Mouse (Mus musculus): Measurements from ENCODE around the gene Cyp2b13.
"Not testable (repeated sequence)": the region's sequence is repeated elsewhere in the genome, so short reads cannot be mapped to it uniquely, and the experiment has no call there.

Cyp2b13 gene

DNA sequence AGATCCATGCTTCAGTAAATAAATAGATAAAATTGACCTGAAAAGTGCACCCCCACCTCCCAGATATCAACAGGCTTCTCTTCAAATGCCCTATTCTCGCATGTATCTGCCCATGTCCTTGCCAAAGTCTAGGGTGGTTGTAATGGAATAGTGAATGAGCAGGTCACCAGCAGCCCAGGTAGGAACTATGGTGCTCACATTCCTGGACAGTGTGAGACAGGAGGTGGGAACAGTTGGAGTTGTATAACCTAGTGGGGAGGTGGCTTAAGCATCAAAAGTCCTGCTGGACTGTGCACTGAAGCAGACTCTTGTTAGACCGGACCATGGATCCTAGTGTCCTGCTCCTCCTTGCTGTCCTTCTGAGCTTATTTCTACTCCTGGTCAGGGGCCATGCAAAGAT, at the start of gene Cyp2b13:
TSS of gene Cyp2b13 (plus strand) at position 301 of the 400 bp plus-strand sequence.
- DNase-seq (ENCODE audit: low read depth), result not testable (repeated sequence)

- not testable (repeated sequence) for DNase-seq (ENCODE audit: low read depth)
These were observed 41.4 kb upstream of the Cyp2b13 start for GRCm38 (mm10) chr7:26019814-26020332.

GRCm38 (mm10) chr7:26054885-26055630, 6.2 kb upstream of the Cyp2b13 start:
- not testable (repeated sequence) for DNase-seq (ENCODE audit: low read depth)

GRCm38 (mm10) chr7:26071677-26072076, 10.4 kb downstream of the Cyp2b13 start:
- DNase-seq (ENCODE audit: low read depth), result not testable (repeated sequence)

- DNase-seq (ENCODE audit: low read depth), result no peak
These were observed 21.3 kb downstream of the Cyp2b13 start for GRCm38 (mm10) chr7:26082595-26082994.

DNA sequence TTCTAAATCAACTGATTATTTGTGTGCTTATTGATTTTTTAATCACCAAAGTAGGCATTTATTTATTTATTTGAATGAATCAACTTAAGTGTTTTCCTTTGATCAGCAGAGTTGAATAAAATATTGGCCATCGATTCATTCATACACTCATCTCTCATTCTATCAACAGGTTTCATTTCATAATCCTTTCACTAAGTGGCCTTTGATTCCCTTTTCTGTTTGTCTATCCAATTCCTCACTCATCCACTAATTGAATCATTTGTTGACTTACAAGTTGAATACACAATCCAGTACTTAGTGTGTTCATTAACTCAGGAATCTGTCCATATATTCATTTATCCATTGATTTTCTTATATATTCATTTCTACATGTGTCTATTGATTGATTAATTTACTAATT, 26.1 kb downstream of the Cyp2b13 start:
- DNase-seq (ENCODE audit: low read depth), result no peak

DNA sequence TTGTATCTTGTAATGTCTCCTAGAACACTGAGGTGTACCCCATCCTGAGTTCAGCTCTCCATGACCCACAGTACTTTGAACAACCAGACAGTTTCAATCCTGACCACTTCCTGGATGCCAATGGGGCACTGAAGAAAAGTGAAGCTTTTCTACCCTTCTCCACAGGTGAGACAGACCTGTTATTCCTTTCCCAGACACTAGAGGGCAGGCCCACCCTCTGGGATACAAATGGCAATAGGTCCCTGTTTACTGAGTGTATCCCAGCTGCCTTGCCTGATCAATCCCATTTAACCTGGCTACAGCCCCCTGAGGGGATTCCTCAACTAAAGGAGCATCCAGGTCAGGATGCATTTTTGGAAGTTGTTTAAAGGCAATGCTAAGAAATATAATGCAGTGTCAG, 27.3 kb downstream of the Cyp2b13 start:
- DNase-seq (ENCODE audit: low read depth), result not testable (repeated sequence)

- not testable (repeated sequence) for DNase-seq (ENCODE audit: low read depth)
These were observed 78.3 kb downstream of the Cyp2b13 start for GRCm38 (mm10) chr7:26139623-26140022.

DNA sequence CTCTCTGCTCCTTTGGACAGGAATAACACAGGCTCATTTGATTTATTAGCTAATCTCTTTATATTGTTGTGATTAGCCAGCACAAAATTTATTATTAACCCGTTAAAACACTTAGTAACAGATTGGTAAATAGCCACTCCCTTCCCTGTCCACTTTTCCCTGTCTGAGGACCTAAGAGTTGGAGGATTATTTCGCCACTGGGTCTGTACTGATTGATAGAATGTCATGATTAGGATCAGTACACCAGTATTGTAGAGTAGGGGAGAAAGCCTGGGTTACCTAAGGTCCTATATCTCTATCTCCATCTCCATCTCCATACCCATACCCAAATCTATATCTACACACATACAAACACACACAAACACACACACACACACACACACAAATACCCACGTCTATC, 82.4 kb downstream of the Cyp2b13 start:
- not testable (repeated sequence) for DNase-seq (ENCODE audit: low read depth)
